Mouse (Mus musculus): ENCODE data around the gene Pld3. TPM values are rescaled to one million over a fixed set of nuclear protein-coding genes. Genes with fewer than 3 reads are reported as not detected.

Gene Pld3
- 77.5 and 81.0 TPM in 2 replicates for polyA plus RNA-seq (2015; fragmentation: Nextera tagmentation; extraction: Ambion mirVana)

DNA sequence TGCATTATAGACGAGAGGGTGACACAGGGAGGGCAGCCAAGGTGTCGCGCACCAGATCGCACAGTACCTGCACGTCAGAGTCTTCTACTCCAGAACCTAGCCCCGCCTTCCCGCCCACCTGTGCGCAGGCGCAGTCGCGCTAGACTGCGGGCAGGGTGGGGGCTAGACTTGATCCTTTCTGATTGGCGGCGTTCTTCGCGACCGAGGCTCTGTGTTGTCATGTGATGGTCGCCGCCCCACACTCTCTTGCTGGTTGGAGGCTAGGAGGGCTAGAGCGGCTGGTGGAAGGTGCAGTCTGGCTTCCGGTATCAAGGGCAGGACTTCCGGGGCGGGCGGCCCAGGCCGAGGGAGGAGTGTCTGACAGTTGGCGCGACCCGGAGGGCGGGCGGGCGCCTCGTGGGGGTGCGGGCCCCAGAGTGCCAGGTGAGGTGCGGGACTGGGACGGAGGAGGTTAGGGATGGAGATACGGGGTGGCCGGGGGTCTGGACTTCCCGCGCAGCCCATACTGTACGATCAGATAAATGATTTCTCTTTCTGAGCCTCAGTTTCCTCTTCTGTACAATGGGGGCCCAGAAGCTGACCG, at the start of gene Pld3, which contains the start of gene 2310022A10Rik:
Gene Pld3 (minus strand): TSS at position 288 of the 583 bp plus-strand sequence.
Gene 2310022A10Rik (plus strand): TSS at position 303 of the 583 bp plus-strand sequence.
- WGBS: under 1% methylated on average over 41 of the region's 41 CpGs
- Histone ChIP-seq H3K36me3 (peaks cover 4% of the 10 kb centered on the region; the same call in 1 of the 2 replicates), H3K27me3 (replicated peaks) (no peaks in the 10 kb centered on the region), H3K4me3 (replicated peaks) (peak within 1 kb of the TSS; percentile 72), H3K27ac (peak within 1 kb of the TSS; percentile 44), H3K4me2 (peak within 1 kb of the TSS; percentile 63), H3K9me3 (no peaks in the 10 kb centered on the region), H3K9ac (peak within 1 kb of the TSS; percentile 67), H3K4me1 (peaks cover 11% of the 10 kb centered on the region)
- ATAC-seq (ENCODE audit: insufficient read depth, low FRiP score, low read depth): peak; percentile 100

DNA sequence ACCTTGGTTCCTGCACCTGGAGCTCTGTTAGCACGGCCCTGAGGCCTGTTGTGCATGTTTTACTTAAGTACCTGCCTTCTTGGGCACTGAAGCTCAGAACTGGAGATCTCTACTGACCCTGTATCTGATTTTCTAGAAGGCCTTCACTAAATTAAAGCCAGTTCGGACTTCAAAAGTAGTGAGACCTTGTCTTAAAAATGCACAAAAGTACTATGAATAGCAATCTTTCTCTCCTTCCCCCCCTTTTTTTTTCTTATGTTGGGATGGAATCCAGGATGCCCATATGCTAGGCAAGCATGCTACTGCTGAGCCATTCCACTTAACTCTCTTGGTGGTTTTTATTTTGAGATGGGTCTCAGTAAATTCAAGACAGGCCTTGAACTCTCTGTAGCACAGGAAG, 49.1 kb upstream of the Pld3 start:
- Histone ChIP-seq H3K27ac (no peak overlapping the region; the same call in 1 of the 2 replicates), H3K4me1 (peaks cover 39% of the 10 kb centered on the region)

DNA sequence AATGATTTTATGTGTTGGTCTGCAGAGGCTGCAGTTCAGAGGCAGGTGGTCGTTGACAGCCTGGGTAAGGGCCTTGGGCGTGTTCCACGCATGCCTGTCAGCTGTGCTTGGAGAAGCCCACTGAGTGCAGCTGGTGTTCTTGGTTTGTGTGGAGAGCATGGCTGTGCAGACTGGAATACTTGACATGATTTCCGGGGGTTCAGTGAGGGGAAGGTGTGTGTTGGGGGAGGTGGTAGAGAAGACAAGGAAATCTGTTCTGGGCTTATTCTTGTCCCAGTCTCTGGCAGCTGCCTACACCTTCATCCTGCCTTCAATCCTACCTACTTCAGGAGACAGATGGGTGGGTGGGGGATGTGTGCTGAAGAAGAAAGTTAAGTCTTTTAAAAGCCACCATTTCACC, 48.6 kb upstream of the Pld3 start:
- Histone ChIP-seq H3K36me3 (0 out of 2 replicates have a peak, but pooled peaks cover 3% of the 10 kb centered on the region), H3K9me3 (no peaks in the 10 kb centered on the region), H3K27ac (no peak overlapping the region), H3K4me3 (replicated peaks) (no peak overlapping the region), H3K4me2 (no peak overlapping the region), H3K9ac (no peak overlapping the region), H3K27me3 (replicated peaks) (no peaks in the 10 kb centered on the region), H3K4me1 (peaks cover 36% of the 10 kb centered on the region)
- WGBS: 64% methylated on average over 4 of the region's 4 CpGs
- ATAC-seq (ENCODE audit: insufficient read depth, low FRiP score, low read depth): no peak

More for the DNA sequence above, 49.1 kb upstream of the Pld3 start:
- Histone ChIP-seq H3K9ac (no peak overlapping the region), H3K27me3 (replicated peaks) (no peaks in the 10 kb centered on the region), H3K4me2 (no peak overlapping the region), H3K4me3 (replicated peaks) (no peak overlapping the region), H3K36me3 (0 out of 2 replicates have a peak, but pooled peaks cover 3% of the 10 kb centered on the region), H3K9me3 (no peaks in the 10 kb centered on the region)
- no peak for ATAC-seq (ENCODE audit: insufficient read depth, low FRiP score, low read depth)
- 79% methylated on average over 2 of the region's 2 CpGs for WGBS

DNA sequence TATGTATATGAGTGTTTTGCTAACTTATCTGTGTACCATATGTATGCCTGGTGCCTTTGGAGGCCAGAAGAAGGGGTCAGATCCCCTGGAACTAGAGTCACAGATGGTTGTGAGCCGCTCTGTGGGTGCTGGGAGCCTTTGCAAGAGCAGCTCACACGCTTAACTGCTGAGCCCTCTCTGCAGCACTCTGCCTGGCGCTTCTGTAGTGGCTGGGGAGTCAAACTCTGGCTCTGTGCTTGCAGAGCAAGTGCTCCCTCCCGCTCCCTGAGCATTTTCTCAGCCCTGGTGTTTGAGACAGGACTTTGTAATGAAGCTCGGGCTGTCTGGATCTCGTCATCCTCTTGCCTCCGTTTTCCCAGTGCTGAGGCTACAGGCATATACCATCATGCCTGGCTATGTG, 45.0 kb upstream of the Pld3 start:
- no peak overlapping the region for H3K4me3 ChIP-seq (replicated peaks)
- WGBS: 67% methylated on average over 7 of the region's 7 CpGs
- no peaks in the 10 kb centered on the region for H3K27me3 ChIP-seq (replicated peaks)
- no peak overlapping the region for H3K9ac ChIP-seq
- peak overlapping the region; percentile 24; the same call in 1 of the 2 replicates for H3K4me2 ChIP-seq
- no peak for ATAC-seq (ENCODE audit: insufficient read depth, low FRiP score, low read depth)
- H3K36me3 ChIP-seq: no peaks in the 10 kb centered on the region
- peak overlapping the region; percentile 52 for H3K27ac ChIP-seq
- H3K4me1 ChIP-seq: peaks cover 26% of the 10 kb centered on the region
- H3K9me3 ChIP-seq: no peaks in the 10 kb centered on the region

DNA sequence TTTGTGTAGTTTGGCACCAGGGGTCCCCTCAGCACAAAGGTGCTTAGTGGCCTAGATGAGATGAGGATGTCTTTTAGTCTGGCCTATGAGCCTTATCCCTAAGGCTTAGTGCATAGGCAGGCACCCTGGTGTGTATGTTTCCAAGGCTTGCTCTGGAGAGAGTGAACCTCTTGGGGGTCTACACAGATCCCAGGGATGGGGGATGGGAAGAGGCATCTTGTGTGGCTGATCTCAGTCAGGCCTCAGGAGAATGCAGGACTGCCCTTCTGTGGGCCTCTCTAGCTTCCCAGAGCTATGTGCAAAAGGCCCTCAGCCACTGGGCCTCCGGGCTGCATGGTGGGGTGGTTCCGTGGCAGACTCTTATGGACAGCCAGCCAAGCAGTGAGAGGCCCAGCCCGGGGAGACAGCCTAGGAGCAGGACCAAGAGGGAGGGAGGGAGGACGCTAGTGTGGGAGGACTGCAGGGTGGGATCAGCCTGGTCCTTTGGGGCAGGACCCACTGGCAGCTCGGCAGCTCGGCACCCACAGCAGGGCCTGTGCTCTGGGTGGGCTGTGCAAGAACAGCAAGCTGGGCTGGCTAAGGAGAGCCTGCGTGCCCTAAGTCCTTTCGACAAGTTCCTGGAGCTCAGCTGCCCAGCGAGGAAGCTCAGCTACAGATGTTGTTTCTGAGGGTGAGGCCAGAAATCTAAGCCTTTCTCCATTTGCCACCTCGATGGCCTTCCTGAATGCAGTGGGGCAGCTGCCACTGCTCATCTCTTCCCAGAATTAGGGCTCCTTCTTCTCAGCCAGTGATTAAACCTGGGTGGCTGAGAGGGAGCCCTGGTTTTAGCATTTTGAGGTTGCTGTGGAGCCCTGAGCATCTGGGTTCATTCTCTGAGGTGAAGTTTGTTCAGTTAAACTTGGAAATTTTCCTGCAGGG, 43.8 kb upstream of the Pld3 start:
- Histone ChIP-seq H3K27ac (peak overlapping the region; percentile 84), H3K4me3 (replicated peaks) (peak overlapping the region; percentile 11; the same call in 1 of the 2 replicates), H3K27me3 (replicated peaks) (no peaks in the 10 kb centered on the region), H3K4me2 (peak overlapping the region; percentile 24), H3K4me1 (peaks cover 31% of the 10 kb centered on the region), H3K9me3 (no peaks in the 10 kb centered on the region), H3K36me3 (no peaks in the 10 kb centered on the region), H3K9ac (no peak overlapping the region)
- WGBS: 36% methylated on average over 10 of the region's 10 CpGs
- peak; percentile 33; the same call in 1 of the 2 replicates for ATAC-seq (ENCODE audit: insufficient read depth, low FRiP score, low read depth)

DNA sequence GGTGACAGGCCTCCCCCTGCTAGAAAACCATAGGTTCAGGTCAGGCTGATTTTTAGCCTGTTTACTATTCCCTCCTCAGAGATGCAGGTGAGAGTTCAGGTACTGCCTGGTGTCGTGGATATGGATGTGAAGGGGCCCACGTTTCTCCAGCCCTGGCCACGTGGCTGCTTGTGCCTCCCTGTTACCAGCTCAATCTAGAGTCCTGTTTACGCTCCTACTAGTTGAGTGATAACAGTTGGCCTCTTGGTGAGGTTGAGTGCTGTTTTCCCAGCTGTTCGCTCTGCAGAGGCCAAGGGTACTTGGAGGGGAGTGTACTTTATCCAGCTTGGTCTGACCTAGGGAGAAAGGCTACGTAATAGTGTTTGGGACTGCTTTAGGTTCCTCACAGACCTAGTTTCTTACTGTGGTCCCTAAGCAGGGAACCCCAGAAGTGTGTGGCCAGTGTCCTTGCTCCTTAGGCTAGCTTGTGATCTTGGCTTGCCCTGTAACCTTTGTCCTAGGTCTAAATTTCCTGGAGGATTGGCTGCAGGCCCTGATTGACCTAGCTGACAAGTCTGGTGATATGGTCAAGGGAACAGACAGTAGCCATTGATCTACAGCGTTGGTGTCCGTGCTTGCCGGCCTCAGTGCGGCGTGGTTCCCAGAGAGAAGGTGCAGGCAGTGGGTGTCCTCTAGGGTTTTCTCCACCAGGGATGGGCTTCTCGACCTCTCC, 40.1 kb upstream of the Pld3 start:
- H3K9me3 ChIP-seq: no peaks in the 10 kb centered on the region
- peaks cover 27% of the 10 kb centered on the region for H3K4me1 ChIP-seq
- H3K4me2 ChIP-seq: peak overlapping the region; percentile 69
- peak overlapping the region; percentile 77; the same call in 1 of the 2 replicates for H3K9ac ChIP-seq
- H3K27me3 ChIP-seq (replicated peaks): no peaks in the 10 kb centered on the region
- no peaks in the 10 kb centered on the region for H3K36me3 ChIP-seq
- WGBS: 48% methylated on average over 12 of the region's 12 CpGs
- peak overlapping the region; percentile 80 for H3K4me3 ChIP-seq (replicated peaks)
- H3K27ac ChIP-seq: peak overlapping the region; percentile 99
- peak; percentile 16; the same call in 1 of the 2 replicates for ATAC-seq (ENCODE audit: insufficient read depth, low FRiP score, low read depth)

DNA sequence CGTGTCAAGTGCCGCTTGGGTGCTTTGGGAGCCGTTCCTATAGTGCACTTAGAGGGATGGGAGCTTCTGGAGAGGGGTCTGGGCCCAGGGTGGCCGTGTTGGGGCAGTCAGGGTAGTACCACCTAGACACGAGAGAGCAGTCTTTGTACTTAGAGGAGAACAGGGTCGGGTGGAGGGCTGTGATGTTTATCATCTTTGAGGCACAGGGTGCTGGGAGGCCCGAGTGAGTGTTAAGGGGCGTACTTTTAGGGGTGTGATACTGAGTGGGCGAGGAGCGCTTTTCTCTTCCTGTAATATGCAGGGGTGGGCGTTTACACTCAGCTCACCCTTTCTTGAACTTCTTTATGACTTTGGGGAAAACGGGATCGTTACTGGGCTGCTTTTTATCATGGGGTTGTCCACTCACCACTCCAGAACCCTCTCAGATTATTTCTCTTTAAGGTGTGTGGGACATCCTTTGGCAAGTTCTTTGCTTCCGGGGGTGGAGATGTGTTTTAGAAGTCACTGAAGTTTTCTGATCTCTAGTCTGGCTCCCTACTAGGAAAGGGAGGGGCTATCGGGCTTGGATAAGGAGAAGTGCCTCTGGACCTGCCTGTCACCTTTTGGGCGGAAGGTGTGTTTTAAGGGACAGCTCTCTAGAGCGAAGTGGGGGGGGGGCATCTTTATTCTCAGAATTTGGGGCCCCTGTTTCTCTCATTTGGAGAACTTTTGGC, 39.4 kb upstream of the Pld3 start:
- Histone ChIP-seq H3K9me3 (no peaks in the 10 kb centered on the region), H3K36me3 (no peaks in the 10 kb centered on the region), H3K27me3 (replicated peaks) (no peaks in the 10 kb centered on the region), H3K4me1 (peaks cover 20% of the 10 kb centered on the region), H3K9ac (peak overlapping the region; percentile 77), H3K4me3 (replicated peaks) (peak overlapping the region; percentile 80), H3K4me2 (peak overlapping the region; percentile 69), H3K27ac (peak overlapping the region; percentile 99)
- 3% methylated on average over 17 of the region's 17 CpGs for WGBS
- ATAC-seq (ENCODE audit: insufficient read depth, low FRiP score, low read depth): peak; percentile 32

DNA sequence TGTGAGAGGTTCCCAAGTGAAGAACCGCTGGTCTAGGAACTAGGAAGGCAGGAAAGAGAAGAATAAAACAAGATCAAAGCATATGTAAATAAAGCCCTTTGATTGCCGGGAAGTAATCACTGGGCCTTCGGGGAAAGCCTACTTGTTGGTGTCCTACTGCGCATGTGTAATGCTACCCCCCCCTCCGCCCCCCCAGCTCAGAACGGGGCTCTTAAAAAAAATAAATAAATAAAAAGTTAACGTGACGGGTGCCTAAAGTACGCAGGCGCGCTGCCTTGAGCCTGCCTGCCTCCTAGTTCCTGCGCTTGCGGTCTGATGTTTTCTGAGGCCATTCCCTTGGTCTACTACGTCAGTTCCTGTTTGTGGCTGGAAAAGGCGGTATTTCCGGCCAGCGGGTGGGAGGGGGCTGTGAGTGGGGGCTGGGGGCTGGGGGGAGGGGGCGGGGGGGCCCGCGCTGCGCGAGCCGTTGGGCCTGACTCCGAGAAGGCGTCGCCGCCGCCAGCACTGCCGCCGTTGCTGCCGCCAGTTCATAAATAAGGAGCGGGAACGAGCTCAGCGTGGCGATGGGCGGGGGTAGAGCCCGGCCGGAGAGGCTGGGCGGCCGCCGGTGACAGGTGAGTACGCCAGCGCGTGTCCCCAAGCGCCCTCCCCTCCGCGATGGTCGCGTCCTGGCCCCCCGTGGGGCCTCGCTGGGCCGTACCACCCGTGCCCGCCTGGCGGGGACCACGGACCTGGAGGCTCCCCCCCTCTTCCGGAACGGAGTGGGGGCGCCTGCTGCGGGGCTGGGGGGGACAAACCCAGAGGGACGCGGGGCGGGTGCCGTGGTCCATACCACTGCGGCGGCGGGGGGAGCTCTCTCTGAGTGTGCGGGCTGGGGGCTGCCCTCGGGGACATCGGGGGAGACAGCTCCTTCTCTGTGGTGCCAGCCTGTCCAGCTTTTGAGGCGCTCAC, 38.5 kb upstream of the Pld3 start, which contains the start of gene Akt2:
Gene Akt2 (plus strand): TSS at position 287 of the 951 bp plus-strand sequence.
- H3K4me2 ChIP-seq: peak within 1 kb of the TSS; percentile 69
- peaks cover 18% of the 10 kb centered on the region for H3K4me1 ChIP-seq
- H3K4me3 ChIP-seq (replicated peaks): peak within 1 kb of the TSS; percentile 80
- no peaks in the 10 kb centered on the region for H3K36me3 ChIP-seq
- no peaks in the 10 kb centered on the region for H3K27me3 ChIP-seq (replicated peaks)
- peak; percentile 91 for ATAC-seq (ENCODE audit: insufficient read depth, low FRiP score, low read depth)
- peak within 1 kb of the TSS; percentile 99 for H3K27ac ChIP-seq
- H3K9ac ChIP-seq: peak within 1 kb of the TSS; percentile 77
- no peaks in the 10 kb centered on the region for H3K9me3 ChIP-seq
- under 1% methylated on average over 52 of the region's 71 CpGs for WGBS

DNA sequence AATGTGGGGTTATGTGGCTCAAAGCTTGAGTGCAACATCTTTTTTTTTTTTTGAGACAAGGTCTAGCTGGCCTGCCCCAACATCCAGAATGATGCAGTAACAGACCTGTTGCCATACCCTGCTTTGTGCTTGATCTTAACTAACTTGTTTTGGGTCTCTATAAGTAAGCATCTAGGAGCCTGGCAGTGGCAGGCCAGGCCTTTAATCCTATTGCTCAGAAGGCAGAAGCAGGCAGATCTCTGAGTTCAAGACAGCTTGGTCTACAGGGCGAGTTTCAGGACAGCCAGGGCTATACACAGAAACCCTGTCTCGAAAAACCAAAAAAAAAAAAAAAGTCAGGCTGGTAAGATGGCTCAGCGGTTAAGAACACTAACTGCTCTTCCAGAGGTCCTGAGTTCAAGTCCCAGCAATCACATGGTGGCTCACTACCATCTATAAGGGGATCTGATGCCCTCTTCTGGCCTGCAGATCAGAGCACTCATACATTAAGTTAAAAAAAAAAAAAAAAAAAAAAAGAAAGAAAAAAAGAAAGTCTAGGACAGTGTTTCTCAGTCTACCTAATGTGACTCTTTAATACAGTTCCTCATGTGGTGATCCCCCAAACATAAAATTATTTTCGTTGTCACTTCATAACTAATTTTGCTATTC, 37.7 kb upstream of the Pld3 start:
- peak overlapping the region; percentile 54 for H3K4me2 ChIP-seq
- H3K4me1 ChIP-seq: peaks cover 14% of the 10 kb centered on the region
- no peaks in the 10 kb centered on the region for H3K27me3 ChIP-seq (replicated peaks)
- no peak for ATAC-seq (ENCODE audit: insufficient read depth, low FRiP score, low read depth)
- H3K9me3 ChIP-seq: no peaks in the 10 kb centered on the region
- peak overlapping the region; percentile 99 for H3K27ac ChIP-seq
- H3K4me3 ChIP-seq (replicated peaks): peak overlapping the region; percentile 80
- peak overlapping the region; percentile 29; the same call in 1 of the 2 replicates for H3K9ac ChIP-seq
- H3K36me3 ChIP-seq: no peaks in the 10 kb centered on the region
- WGBS: 59% methylated on average over 4 of the region's 4 CpGs

DNA sequence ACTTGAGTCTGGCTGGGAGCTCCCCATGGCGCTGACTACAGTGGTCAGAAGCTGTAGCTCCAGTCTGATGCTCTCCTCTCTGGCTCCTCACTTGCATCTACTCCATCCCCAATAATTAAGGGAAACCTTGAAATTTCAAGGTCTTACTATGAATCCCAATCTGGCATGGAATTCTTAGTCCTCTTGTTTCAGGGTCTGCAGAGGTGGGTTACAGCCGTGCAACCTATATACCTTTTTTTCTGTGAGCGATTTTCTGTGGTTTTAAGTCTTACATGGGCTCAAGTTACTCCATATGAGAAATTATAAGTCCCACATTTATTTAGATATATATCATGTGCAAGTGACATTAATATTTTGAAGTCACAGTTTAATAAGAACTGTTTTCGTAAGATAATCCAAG, 37.1 kb upstream of the Pld3 start:
- no peak overlapping the region for H3K9ac ChIP-seq
- peaks cover 14% of the 10 kb centered on the region for H3K4me1 ChIP-seq
- no peaks in the 10 kb centered on the region for H3K9me3 ChIP-seq
- WGBS: 89% methylated on average over 4 of the region's 4 CpGs
- ATAC-seq (ENCODE audit: insufficient read depth, low FRiP score, low read depth): no peak
- H3K27ac ChIP-seq: no peak overlapping the region
- no peaks in the 10 kb centered on the region for H3K27me3 ChIP-seq (replicated peaks)
- 0 out of 2 replicates have a peak, but pooled peaks cover 3% of the 10 kb centered on the region for H3K36me3 ChIP-seq
- H3K4me3 ChIP-seq (replicated peaks): no peak overlapping the region
- no peak overlapping the region for H3K4me2 ChIP-seq

Data from stomach, embryonic 15.5 days (tissue).